Mouse (Mus musculus): Measurements from ENCODE around the gene Kpna7. TPM values are rescaled to one million over a fixed set of nuclear protein-coding genes. Genes with fewer than 3 reads are reported as not detected.

Gene Kpna7
- polyA plus RNA-seq, 1 experiment from 2014 or later: not detected

GRCm38 (mm10) chr5:145008878-145009659 lies 74.8 kb downstream of the Kpna7 start:
- WGBS: 87% methylated on average over 15 of the region's 15 CpGs
- Histone ChIP-seq H3K4me2 (no peak overlapping the region), H3K27me3 (no peaks in the 10 kb centered on the region), H3K27ac (no peak overlapping the region), H3K9me3 (no peaks in the 10 kb centered on the region), H3K4me3 (no peak overlapping the region), H3K4me1 (peaks cover 3% of the 10 kb centered on the region; the same call in 1 of the 2 replicates), H3K9ac (no peak overlapping the region), H3K36me3 (no peaks in the 10 kb centered on the region)
- ATAC-seq (ENCODE audit: insufficient number of reproducible peaks, low FRiP score, low TSS enrichment, low read depth): no peak

GRCm38 (mm10) chr5:145005596-145005995 lies 78.2 kb downstream of the Kpna7 start:
- no peak overlapping the region for H3K4me3 ChIP-seq
- H3K9me3 ChIP-seq: no peaks in the 10 kb centered on the region
- no peak for ATAC-seq (ENCODE audit: insufficient number of reproducible peaks, low FRiP score, low TSS enrichment, low read depth)
- peaks cover 3% of the 10 kb centered on the region; the same call in 1 of the 2 replicates for H3K4me1 ChIP-seq
- no peaks in the 10 kb centered on the region for H3K27me3 ChIP-seq
- no peak overlapping the region for H3K9ac ChIP-seq
- H3K4me2 ChIP-seq: no peak overlapping the region
- no peak overlapping the region for H3K27ac ChIP-seq
- 58% methylated on average over 6 of the region's 6 CpGs for WGBS
- H3K36me3 ChIP-seq: no peaks in the 10 kb centered on the region

DNA sequence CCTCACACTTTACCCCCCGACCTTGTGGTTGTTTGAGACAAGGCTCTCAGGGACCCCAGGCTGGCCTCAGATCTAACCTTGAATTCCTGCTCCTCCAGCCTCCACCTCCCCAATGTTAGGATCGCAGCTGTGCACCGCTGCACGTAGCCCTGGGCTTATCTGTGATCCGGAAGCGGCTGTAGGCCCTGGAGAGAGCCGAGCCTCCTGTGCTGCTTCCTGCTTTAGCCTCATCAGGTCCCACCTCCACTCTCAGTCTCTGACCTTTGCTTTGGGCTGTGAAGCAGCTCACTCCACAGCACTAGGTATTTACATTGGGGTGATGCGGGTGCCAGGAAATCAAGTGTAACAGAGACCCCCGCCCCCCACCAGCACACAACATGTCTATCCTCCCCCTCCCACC lies 79.3 kb downstream of the Kpna7 start:
- H3K9me3 ChIP-seq: no peaks in the 10 kb centered on the region
- ATAC-seq (ENCODE audit: insufficient number of reproducible peaks, low FRiP score, low TSS enrichment, low read depth): no peak
- no peaks in the 10 kb centered on the region for H3K36me3 ChIP-seq
- H3K4me1 ChIP-seq: peaks cover 3% of the 10 kb centered on the region; the same call in 1 of the 2 replicates
- no peaks in the 10 kb centered on the region for H3K27me3 ChIP-seq
- H3K4me3 ChIP-seq: no peak overlapping the region
- H3K27ac ChIP-seq: no peak overlapping the region
- H3K9ac ChIP-seq: no peak overlapping the region
- WGBS: 87% methylated on average over 9 of the region's 9 CpGs
- H3K4me2 ChIP-seq: no peak overlapping the region

DNA sequence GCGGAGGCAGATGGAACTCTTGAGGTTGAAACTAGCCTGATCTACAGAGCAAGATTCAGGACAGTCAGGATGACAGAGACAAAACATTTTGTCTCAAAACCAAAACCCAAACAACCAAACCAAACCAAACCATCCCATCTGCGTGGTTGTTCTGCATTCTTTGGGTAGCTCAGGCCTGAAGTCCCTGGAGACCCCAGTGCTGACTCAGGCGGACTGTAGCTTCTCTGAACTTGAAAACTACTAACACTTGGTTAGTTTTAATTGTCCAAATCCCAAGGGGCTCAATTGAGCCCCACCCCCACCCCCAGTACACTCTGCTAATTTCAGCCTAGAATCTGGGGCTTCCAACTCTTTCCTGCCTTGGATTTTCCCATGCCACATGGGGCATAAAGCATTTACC lies 80.5 kb downstream of the Kpna7 start:
- no peak overlapping the region for H3K27ac ChIP-seq
- WGBS: 79% methylated on average over 3 of the region's 3 CpGs
- no peak overlapping the region for H3K9ac ChIP-seq
- H3K4me2 ChIP-seq: no peak overlapping the region
- H3K27me3 ChIP-seq: no peaks in the 10 kb centered on the region
- no peak for ATAC-seq (ENCODE audit: insufficient number of reproducible peaks, low FRiP score, low TSS enrichment, low read depth)
- no peaks in the 10 kb centered on the region for H3K9me3 ChIP-seq
- H3K36me3 ChIP-seq: no peaks in the 10 kb centered on the region
- peaks cover 3% of the 10 kb centered on the region; the same call in 1 of the 2 replicates for H3K4me1 ChIP-seq
- H3K4me3 ChIP-seq: no peak overlapping the region

DNA sequence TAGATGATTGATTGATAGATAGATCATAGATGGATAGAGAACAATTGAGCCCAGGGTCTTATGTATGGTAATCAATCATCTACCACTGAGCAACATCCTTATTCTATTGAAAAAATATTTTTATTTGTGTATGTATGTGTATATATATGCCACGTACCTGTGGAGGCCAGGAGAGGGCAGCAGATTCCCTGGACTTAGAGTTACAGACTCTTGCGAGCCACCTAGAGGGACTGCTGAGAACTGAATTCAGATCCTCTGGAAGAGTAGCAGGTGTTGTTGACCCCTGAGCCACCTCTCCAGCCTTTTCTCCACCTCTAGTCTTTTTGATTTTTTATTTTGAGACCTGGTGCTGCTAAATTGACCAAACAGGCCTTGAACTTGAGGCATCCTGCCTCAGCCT lies 85.3 kb downstream of the Kpna7 start:
- Histone ChIP-seq H3K27me3 (no peaks in the 10 kb centered on the region), H3K4me2 (no peak overlapping the region), H3K4me1 (no peaks in the 10 kb centered on the region), H3K9me3 (no peaks in the 10 kb centered on the region), H3K4me3 (no peak overlapping the region), H3K27ac (no peak overlapping the region), H3K9ac (no peak overlapping the region), H3K36me3 (no peaks in the 10 kb centered on the region)
- WGBS: 39% methylated on average over 2 of the region's 2 CpGs
- no peak for ATAC-seq (ENCODE audit: insufficient number of reproducible peaks, low FRiP score, low TSS enrichment, low read depth)

- Histone ChIP-seq H3K9ac (no peak overlapping the region), H3K36me3 (no peaks in the 10 kb centered on the region), H3K4me3 (no peak overlapping the region), H3K9me3 (no peaks in the 10 kb centered on the region), H3K27ac (no peak overlapping the region), H3K27me3 (no peaks in the 10 kb centered on the region), H3K4me2 (no peak overlapping the region), H3K4me1 (no peaks in the 10 kb centered on the region)
- ATAC-seq (ENCODE audit: insufficient number of reproducible peaks, low FRiP score, low TSS enrichment, low read depth): no peak
- 64% methylated on average over 5 of the region's 5 CpGs for WGBS
Observed at GRCm38 (mm10) chr5:144990481-144990880, 93.3 kb downstream of the Kpna7 start.

DNA sequence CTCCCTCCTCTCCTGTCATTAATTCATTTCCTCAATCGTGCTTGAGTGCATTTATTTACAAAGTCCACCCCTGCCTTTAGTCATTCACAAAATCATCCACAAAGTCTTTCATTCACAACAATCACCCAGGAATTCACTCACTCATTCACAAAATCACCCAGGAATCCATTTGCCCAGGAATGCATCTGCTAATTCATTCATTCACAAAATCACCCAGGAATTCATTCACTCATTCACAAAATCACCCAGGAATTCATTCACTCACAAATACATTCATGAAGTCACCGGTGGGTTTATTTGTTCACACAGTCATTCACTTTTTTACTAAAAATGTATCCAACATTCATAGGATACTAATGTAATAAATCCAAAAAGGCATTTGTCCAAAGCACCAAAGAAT lies 93.8 kb downstream of the Kpna7 start:
- no peak for ATAC-seq (ENCODE audit: insufficient number of reproducible peaks, low FRiP score, low TSS enrichment, low read depth)
- no peaks in the 10 kb centered on the region for H3K36me3 ChIP-seq
- no peaks in the 10 kb centered on the region for H3K4me1 ChIP-seq
- H3K27me3 ChIP-seq: no peaks in the 10 kb centered on the region
- WGBS: 80% methylated on average over 2 of the region's 2 CpGs
- H3K9me3 ChIP-seq: no peaks in the 10 kb centered on the region
- H3K9ac ChIP-seq: no peak overlapping the region
- no peak overlapping the region for H3K27ac ChIP-seq
- H3K4me3 ChIP-seq: no peak overlapping the region
- H3K4me2 ChIP-seq: no peak overlapping the region

GRCm38 (mm10) chr5:144989061-144989405 lies 94.8 kb downstream of the Kpna7 start:
- Histone ChIP-seq H3K9ac (no peak overlapping the region), H3K9me3 (no peaks in the 10 kb centered on the region; the same call in 1 of the 2 replicates), H3K36me3 (no peaks in the 10 kb centered on the region), H3K4me3 (no peak overlapping the region), H3K27me3 (no peaks in the 10 kb centered on the region), H3K4me2 (no peak overlapping the region), H3K27ac (no peak overlapping the region), H3K4me1 (no peaks in the 10 kb centered on the region)
- WGBS: 81% methylated on average over 4 of the region's 4 CpGs
- no peak for ATAC-seq (ENCODE audit: insufficient number of reproducible peaks, low FRiP score, low TSS enrichment, low read depth)

GRCm38 (mm10) chr5:144988340-144989060 lies 95.3 kb downstream of the Kpna7 start:
- Histone ChIP-seq H3K4me3 (no peak overlapping the region), H3K9me3 (no peaks in the 10 kb centered on the region; the same call in 1 of the 2 replicates), H3K9ac (no peak overlapping the region), H3K36me3 (no peaks in the 10 kb centered on the region), H3K4me1 (no peaks in the 10 kb centered on the region), H3K27me3 (no peaks in the 10 kb centered on the region), H3K27ac (no peak overlapping the region), H3K4me2 (no peak overlapping the region)
- WGBS: 41% methylated on average over 9 of the region's 9 CpGs
- ATAC-seq (ENCODE audit: insufficient number of reproducible peaks, low FRiP score, low TSS enrichment, low read depth): no peak

DNA sequence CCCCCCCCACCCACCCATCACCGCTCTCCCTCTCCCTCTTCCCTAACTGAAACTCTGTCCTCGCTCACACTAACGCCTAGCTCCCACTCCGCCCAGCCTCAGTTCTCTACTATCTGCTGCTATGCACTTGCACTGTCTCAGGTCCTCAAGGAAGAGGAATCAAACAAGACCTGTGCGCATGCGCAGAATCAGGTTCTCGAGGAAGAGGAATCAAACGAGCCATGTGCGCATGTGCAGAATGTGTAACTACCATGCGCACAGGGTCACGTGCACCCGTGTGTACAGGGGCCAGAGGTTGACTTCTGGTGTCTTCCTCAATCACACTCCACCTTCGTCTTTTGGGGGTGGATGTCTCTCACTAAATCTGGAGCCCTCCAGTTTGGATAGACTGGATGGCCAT lies 96.3 kb downstream of the Kpna7 start:
- Histone ChIP-seq H3K9me3 (no peaks in the 10 kb centered on the region; the same call in 1 of the 2 replicates), H3K9ac (no peak overlapping the region), H3K36me3 (no peaks in the 10 kb centered on the region), H3K27me3 (no peaks in the 10 kb centered on the region), H3K4me3 (no peak overlapping the region), H3K4me2 (no peak overlapping the region), H3K4me1 (no peaks in the 10 kb centered on the region), H3K27ac (no peak overlapping the region)
- 86% methylated on average over 13 of the region's 13 CpGs for WGBS
- no peak for ATAC-seq (ENCODE audit: insufficient number of reproducible peaks, low FRiP score, low TSS enrichment, low read depth)

DNA sequence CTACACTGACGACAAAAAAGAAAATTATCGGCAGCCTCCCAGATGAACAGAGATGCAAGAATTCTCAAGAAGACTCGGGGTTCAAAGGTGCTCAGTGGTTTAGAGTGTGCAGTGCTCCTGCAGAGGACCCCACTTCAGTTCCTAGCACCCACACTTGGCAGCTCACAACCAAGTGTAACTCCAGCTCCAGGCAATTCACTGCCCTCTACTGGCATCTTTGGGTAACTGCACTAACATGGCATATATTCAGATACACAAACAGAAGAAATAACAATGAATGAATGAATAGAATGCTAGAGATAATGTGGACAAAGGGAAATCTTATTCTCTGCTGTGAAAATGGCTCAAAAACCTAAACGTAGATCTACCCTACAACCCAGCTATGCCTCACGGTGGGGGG lies 99.0 kb downstream of the Kpna7 start:
- no peaks in the 10 kb centered on the region for H3K4me1 ChIP-seq
- no peak overlapping the region for H3K4me2 ChIP-seq
- 93% methylated on average over 5 of the region's 5 CpGs for WGBS

GRCm38 (mm10) chr5:144983227-144983626 lies 100.6 kb downstream of the Kpna7 start:
- Histone ChIP-seq H3K4me1 (no peaks in the 10 kb centered on the region), H3K9me3 (no peaks in the 10 kb centered on the region; the same call in 1 of the 2 replicates), H3K27me3 (no peaks in the 10 kb centered on the region), H3K4me3 (no peak overlapping the region), H3K4me2 (no peak overlapping the region), H3K27ac (no peak overlapping the region), H3K9ac (no peak overlapping the region), H3K36me3 (no peaks in the 10 kb centered on the region)
- 94% methylated on average over 3 of the region's 3 CpGs for WGBS
- ATAC-seq (ENCODE audit: insufficient number of reproducible peaks, low FRiP score, low TSS enrichment, low read depth): no peak

More for the DNA sequence above, 99.0 kb downstream of the Kpna7 start:
- no peaks in the 10 kb centered on the region; the same call in 1 of the 2 replicates for H3K9me3 ChIP-seq
- H3K27me3 ChIP-seq: no peaks in the 10 kb centered on the region
- H3K36me3 ChIP-seq: no peaks in the 10 kb centered on the region
- ATAC-seq (ENCODE audit: insufficient number of reproducible peaks, low FRiP score, low TSS enrichment, low read depth): no peak
- H3K4me3 ChIP-seq: no peak overlapping the region
- no peak overlapping the region for H3K27ac ChIP-seq
- no peak overlapping the region for H3K9ac ChIP-seq

All from limb, embryonic 15.5 days (tissue).